22 mouse cellular contexts compared by ENCODE assay signal in genomic region chr3:51160625-51161024, GRCm38 (mm10).
"Had no signal": no experiment of that assay in that cellular context is flagged by ENCODE, and none has a peak within 500 bp of the region (broad histone marks: within the 10 kb centered on the region; RNA-seq: fewer than 3 reads in every experiment).

No protein-coding gene starts in this region.

- H3K27ac ChIP-seq: kidney, postnatal 0 days; layer of hippocampus, adult 2 months; limb, embryonic 13.5 days; liver, embryonic 12.5 days; liver, embryonic 15.5 days; lung, embryonic 15.5 days; neural tube, embryonic 13.5 days; stomach, embryonic 15.5 days had no signal

- H3K27me3 ChIP-seq: limb, embryonic 13.5 days; liver, embryonic 12.5 days; liver, embryonic 15.5 days; lung, embryonic 15.5 days; neural tube, embryonic 13.5 days; stomach, embryonic 15.5 days had no signal

- H3K9me3 ChIP-seq: limb, embryonic 10.5 days; limb, embryonic 13.5 days; liver, embryonic 12.5 days; liver, embryonic 15.5 days; lung, embryonic 15.5 days; megakaryocyte, embryonic 14.5 days; neural tube, embryonic 13.5 days; stomach, embryonic 15.5 days had no signal

- H3K4me2 ChIP-seq: limb, embryonic 13.5 days; liver, embryonic 12.5 days; liver, embryonic 15.5 days; lung, embryonic 15.5 days; midbrain, embryonic 11.5 days; neural tube, embryonic 13.5 days; stomach, embryonic 15.5 days had no signal

- H3K9ac ChIP-seq: limb, embryonic 13.5 days; liver, embryonic 12.5 days; liver, embryonic 15.5 days; lung, embryonic 15.5 days; neural tube, embryonic 13.5 days; stomach, embryonic 15.5 days had no signal

- H3K4me3 ChIP-seq: layer of hippocampus, adult 2 months; limb, embryonic 10.5 days; limb, embryonic 13.5 days; liver, embryonic 12.5 days; liver, embryonic 15.5 days; lung, embryonic 15.5 days; megakaryocyte, embryonic 14.5 days; myocyte; neural tube, embryonic 13.5 days; stomach, embryonic 15.5 days had no signal

- H3K36me3 ChIP-seq: limb, embryonic 10.5 days; limb, embryonic 13.5 days; liver, embryonic 12.5 days; liver, embryonic 15.5 days; lung, embryonic 15.5 days; neural tube, embryonic 13.5 days; stomach, embryonic 15.5 days had no signal

- ATAC-seq: liver, embryonic 12.5 days had no signal

- DNase-seq: kidney, adult 2 months; kidney, postnatal 25 days; layer of hippocampus, adult 9-11 months; liver; lung, adult 18-20 months; lung, postnatal 10 days; lung, postnatal 36 days; right cerebral cortex, postnatal 25 days; spleen, adult 18-20 months; thymus, postnatal 25 days had no signal
